Mouse (Mus musculus): ENCODE measurements around the gene Mapkapk2.

- TF ChIP-seq POLR2A (IDR thresholded peaks at IDR 0.05; ENCODE audit: low read depth, low read length) (no peak), CTCF (IDR thresholded peaks at IDR 0.05; ENCODE audit: borderline replicate concordance, insufficient read depth, low read length) (no peak)
Measured at GRCm38 (mm10) chr1:131051073-131051472, 46.6 kb downstream of the Mapkapk2 start.
